Mouse (Mus musculus): ENCODE measurements around the gene Bsg.
A peak's percentile ranks its signal among the peaks of the same experiment; 100 is the strongest.

Gene Bsg

GRCm38 (mm10) chr10:79705951-79706350 lies 1.7 kb downstream of the Bsg start:
- DNase-seq = no peak

GRCm38 (mm10) chr10:79706406-79707094 lies 2.3 kb downstream of the Bsg start:
- DNase-seq = no peak

- no peak for DNase-seq
Observed at GRCm38 (mm10) chr10:79707162-79707561, 2.9 kb downstream of the Bsg start.

- DNase-seq = no peak
Observed at GRCm38 (mm10) chr10:79707759-79708158, 3.5 kb downstream of the Bsg start.

- no peak for DNase-seq
Observed at GRCm38 (mm10) chr10:79708668-79709067, 4.4 kb downstream of the Bsg start.

- DNase-seq = no peak
Observed at GRCm38 (mm10) chr10:79709307-79709706, 5.0 kb downstream of the Bsg start.

GRCm38 (mm10) chr10:79712029-79712428 lies 7.7 kb downstream of the Bsg start:
- DNase-seq = no peak

GRCm38 (mm10) chr10:79712499-79713126 lies 8.3 kb downstream of the Bsg start:
- DNase-seq = peak; percentile 41 to 73

GRCm38 (mm10) chr10:79713163-79713562 lies 8.9 kb downstream of the Bsg start:
- DNase-seq = no peak

- DNase-seq = no peak
Observed at GRCm38 (mm10) chr10:79714996-79715395, 10.7 kb downstream of the Bsg start.

GRCm38 (mm10) chr10:79716254-79716987 lies 12.1 kb downstream of the Bsg start, which contains the start of gene Hcn2:
Gene Hcn2 (plus strand): TSS chr10:79716634.
- no peak for DNase-seq

GRCm38 (mm10) chr10:79716988-79717355 lies 12.7 kb downstream of the Bsg start:
- no peak for DNase-seq

GRCm38 (mm10) chr10:79717640-79718357 lies 13.5 kb downstream of the Bsg start:
- DNase-seq = peak in 1 of 2 experiments; percentile 54

GRCm38 (mm10) chr10:79721089-79721488 lies 16.8 kb downstream of the Bsg start:
- DNase-seq = no peak

GRCm38 (mm10) chr10:79723047-79723446 lies 18.8 kb downstream of the Bsg start:
- no peak for DNase-seq

GRCm38 (mm10) chr10:79723692-79724091 lies 19.4 kb downstream of the Bsg start:
- no peak for DNase-seq

- peak in 1 of 2 experiments; percentile 51 for DNase-seq
Observed at GRCm38 (mm10) chr10:79726090-79726489, 21.8 kb downstream of the Bsg start.

- no peak for DNase-seq
Observed at GRCm38 (mm10) chr10:79728323-79729249, 24.3 kb downstream of the Bsg start.

GRCm38 (mm10) chr10:79729357-79729965 lies 25.2 kb downstream of the Bsg start:
- no peak for DNase-seq

GRCm38 (mm10) chr10:79732500-79732899 lies 28.2 kb downstream of the Bsg start:
- peak in 1 of 2 experiments; percentile 58 for DNase-seq

GRCm38 (mm10) chr10:79733847-79734246 lies 29.6 kb downstream of the Bsg start:
- no peak for DNase-seq

GRCm38 (mm10) chr10:79735361-79735760 lies 31.1 kb downstream of the Bsg start:
- no peak for DNase-seq

Measured in spleen, adult 18-20 months (tissue).